Mouse (Mus musculus) small intestine, adult 2 months (tissue): ENCODE results near the gene Ccdc85b. TPM values are rescaled to one million over a fixed set of nuclear protein-coding genes. Genes with fewer than 3 reads are reported as not detected.

ENCODE experiments used
- H3K27ac ChIP-seq: fragments of 200-500 bp; 2 replicates; pipeline ENCODE4 v1.5.1; 2012; ENCODE audit warnings: low read depth, low read length, control low read depth, inconsistent platforms; ENCODE audit not compliant: insufficient read depth
- H3K27me3 ChIP-seq: fragments of 200-500 bp; 2 replicates; pipeline ENCODE4 v1.6.1; 2012; ENCODE audit warnings: mild to moderate bottlenecking, moderate library complexity, low read length, inconsistent platforms; ENCODE audit not compliant: control insufficient read depth, insufficient read depth
- H3K36me3 ChIP-seq: fragments of 200-500 bp; 2 replicates; pipeline ENCODE4 v1.6.1; 2012; ENCODE audit warnings: mild to moderate bottlenecking, low read length, control low read depth, inconsistent platforms; ENCODE audit not compliant: control insufficient read depth, insufficient read depth
- H3K4me1 ChIP-seq: fragments of 200-500 bp; 2 replicates; pipeline ENCODE4 v1.6.1; 2012; ENCODE audit warnings: low read length, inconsistent platforms, mixed read lengths; ENCODE audit not compliant: control insufficient read depth, insufficient read depth, insufficient read length
- H3K4me3 ChIP-seq: fragments of 200-500 bp; 2 replicates; pipeline ENCODE4 v1.5.1; 2012; ENCODE audit warnings: low read depth, mild to moderate bottlenecking, control low read depth, inconsistent platforms, low read length, moderate library complexity
- CTCF ChIP-seq: fragments of 200-500 bp; IDR thresholded peaks from 2 replicates; pipeline ENCODE4 v1.5.1; 2012; ENCODE audit warnings: low read depth, mild to moderate bottlenecking, control low read depth, inconsistent platforms, low read length, moderate library complexity, mixed read lengths; ENCODE audit not compliant: insufficient replicate concordance, insufficient read length; ENCODE audit errors: extremely low read depth
- POLR2A ChIP-seq: fragments of 200-500 bp; IDR thresholded peaks from 2 replicates; pipeline ENCODE4 v1.6.1; 2012; ENCODE audit warnings: low read depth, mild to moderate bottlenecking, control low read depth, inconsistent platforms, low read length, moderate library complexity
- WGBS: fragments of 180-500 bp; shearing (Covaris S2); methylation state at CpG from one replicate; pipeline ENCODE4 v1.1.7; 2018; 5-methylcytosine and 5-hydroxymethylcytosine counted together
- polyA plus RNA-seq: library from polyadenylated mRNA; depleted of rRNA; stranded (reverse); fragments of >200 nt; gene quantifications from 2 replicates; pipeline ENCODE4 v1.2.3, GENCODE M21; 2012

The Ccdc85b gene
- polyA plus RNA-seq, 1 experiment = 4.4 TPM

- no peak overlapping the region for H3K4me3 ChIP-seq
- H3K36me3 ChIP-seq = peaks cover 7% of the 10 kb centered on the region; the same call in 1 of the 2 replicates
- no peak for TF ChIP-seq POLR2A
- TF ChIP-seq CTCF = no peak
- peaks cover 8% of the 10 kb centered on the region; the same call in 1 of the 2 replicates for H3K4me1 ChIP-seq
- 37% methylated on average over 8 of the region's 8 CpGs for WGBS
- H3K27ac ChIP-seq = no peak overlapping the region
- no peaks in the 10 kb centered on the region for H3K27me3 ChIP-seq
Measured at GRCm38 (mm10) chr19:5486286-5486685, 28.6 kb upstream of the Ccdc85b start.

- WGBS = 90% methylated on average over 7 of the region's 7 CpGs
- Histone ChIP-seq H3K4me3 (no peak overlapping the region), H3K27me3 (no peaks in the 10 kb centered on the region), H3K4me1 (peaks cover 8% of the 10 kb centered on the region; the same call in 1 of the 2 replicates), H3K27ac (no peak overlapping the region), H3K36me3 (peaks cover 7% of the 10 kb centered on the region; the same call in 1 of the 2 replicates)
- no peak for TF ChIP-seq CTCF
Measured at GRCm38 (mm10) chr19:5485821-5486220, 28.1 kb upstream of the Ccdc85b start.

- TF ChIP-seq POLR2A (no peak), CTCF (no peak)
- peaks cover 7% of the 10 kb centered on the region; the same call in 1 of the 2 replicates for H3K36me3 ChIP-seq
- H3K27me3 ChIP-seq = no peaks in the 10 kb centered on the region
- H3K4me3 ChIP-seq = no peak overlapping the region
- H3K4me1 ChIP-seq = peaks cover 8% of the 10 kb centered on the region; the same call in 1 of the 2 replicates
- no peak overlapping the region for H3K27ac ChIP-seq
- WGBS = 86% methylated on average over 8 of the region's 8 CpGs
Measured at GRCm38 (mm10) chr19:5485371-5485770, 27.7 kb upstream of the Ccdc85b start.

GRCm38 (mm10) chr19:5484496-5484895 is 26.8 kb upstream of the Ccdc85b start:
- Histone ChIP-seq H3K36me3 (peaks cover 7% of the 10 kb centered on the region; the same call in 1 of the 2 replicates), H3K4me1 (peaks cover 7% of the 10 kb centered on the region; the same call in 1 of the 2 replicates), H3K27ac (no peak overlapping the region), H3K4me3 (no peak overlapping the region), H3K27me3 (no peaks in the 10 kb centered on the region)
- TF ChIP-seq POLR2A (no peak), CTCF (no peak)
- WGBS = 85% methylated on average over 5 of the region's 5 CpGs

- 54% methylated on average over 19 of the region's 19 CpGs for WGBS
- H3K27ac ChIP-seq = no peak overlapping the region
- H3K36me3 ChIP-seq = peaks cover 7% of the 10 kb centered on the region; the same call in 1 of the 2 replicates
- no peak overlapping the region for H3K4me3 ChIP-seq
- TF ChIP-seq POLR2A = no peak
- TF ChIP-seq CTCF = no peak
- no peaks in the 10 kb centered on the region for H3K27me3 ChIP-seq
- H3K4me1 ChIP-seq = peaks cover 7% of the 10 kb centered on the region; the same call in 1 of the 2 replicates
Measured at GRCm38 (mm10) chr19:5483386-5484359, 26.0 kb upstream of the Ccdc85b start.

- TF ChIP-seq POLR2A (no peak), CTCF (no peak)
- peaks cover 7% of the 10 kb centered on the region; the same call in 1 of the 2 replicates for H3K36me3 ChIP-seq
- H3K27me3 ChIP-seq = no peaks in the 10 kb centered on the region
- 92% methylated on average over 10 of the region's 10 CpGs for WGBS
- H3K27ac ChIP-seq = no peak overlapping the region
- H3K4me3 ChIP-seq = no peak overlapping the region
- peaks cover 4% of the 10 kb centered on the region; the same call in 1 of the 2 replicates for H3K4me1 ChIP-seq
Measured at GRCm38 (mm10) chr19:5481398-5481797, 23.7 kb upstream of the Ccdc85b start.

- TF ChIP-seq CTCF = no peak
- no peak for TF ChIP-seq POLR2A
- no peak overlapping the region for H3K27ac ChIP-seq
- no peaks in the 10 kb centered on the region for H3K27me3 ChIP-seq
- 36% methylated on average over 10 of the region's 10 CpGs for WGBS
- peaks cover 7% of the 10 kb centered on the region; the same call in 1 of the 2 replicates for H3K36me3 ChIP-seq
- no peak overlapping the region for H3K4me3 ChIP-seq
- H3K4me1 ChIP-seq = no peaks in the 10 kb centered on the region; the same call in 1 of the 2 replicates
Measured at GRCm38 (mm10) chr19:5480016-5480415, 22.3 kb upstream of the Ccdc85b start.
